ENCODE assay signal across 16 mouse cellular contexts in genomic region chr9:48137507-48137906, GRCm38 (mm10). TPM values are rescaled to one million over a fixed set of nuclear protein-coding genes. Genes with fewer than 3 reads are reported as not detected.
DNase-seq lines count a peak whose midpoint lies in the region; ATAC-seq and TF ChIP-seq lines count a peak whose summit lies in the region.
"Had no signal": no experiment of that assay in that cellular context is flagged by ENCODE, and none has a peak within 500 bp of the region (broad histone marks: within the 10 kb centered on the region; RNA-seq: fewer than 3 reads in every experiment).

No protein-coding gene starts in this region.

- peaks cover 45% of the 10 kb centered on the region for H3K27me3 ChIP-seq in forebrain, embryonic 14.5 days (replicated peaks; ENCODE audit: control insufficient read depth, insufficient read depth, low read length)
- H3K27me3 ChIP-seq in forebrain, embryonic 15.5 days = peaks cover 29% of the 10 kb centered on the region
- no peaks in the 10 kb centered on the region for H3K27me3 ChIP-seq in lung, postnatal 0 days (replicated peaks; ENCODE audit: insufficient read depth, low read length)
- H3K27me3 ChIP-seq in myocyte (ENCODE audit: control insufficient read depth, insufficient read depth, insufficient read length) = no peaks in the 10 kb centered on the region
- H3K27me3 ChIP-seq: liver, embryonic 13.5 days had no signal

- no peaks in the 10 kb centered on the region for H3K9me3 ChIP-seq in forebrain, embryonic 14.5 days (replicated peaks; ENCODE audit: control insufficient read depth, low read length)
- H3K9me3 ChIP-seq in forebrain, embryonic 15.5 days = no peaks in the 10 kb centered on the region
- no peaks in the 10 kb centered on the region for H3K9me3 ChIP-seq in lung, postnatal 0 days (ENCODE audit: low read length)
- H3K9me3 ChIP-seq: forebrain, embryonic 10.5 days; heart, embryonic 10.5 days; hindbrain, embryonic 10.5 days; liver, embryonic 13.5 days had no signal

- DNase-seq in forebrain, embryonic 14.5 days (ENCODE audit: low spot score) = peak; percentile 7
- DNase-seq in lung, postnatal 0 days (ENCODE audit: low spot score) = peak; percentile 74
- DNase-seq in lung, adult 18-20 months = no peak
- peak; percentile 67 for DNase-seq in embryo, embryonic 10.5 days (ENCODE audit: low spot score)
- DNase-seq in frontal cortex, postnatal 10 days (ENCODE audit: low spot score in 2 of 2) = no peak
- no peak for DNase-seq in frontal cortex, postnatal 36 days (ENCODE audit: low spot score in 2 of 2)
- DNase-seq: cerebellum, adult 11 months; kidney, adult 2 months; liver, embryonic 13.5 days; thymus, postnatal 25 days had no signal

- no peak overlapping the region for H3K9ac ChIP-seq in forebrain, embryonic 14.5 days (ENCODE audit: low read length)
- H3K9ac ChIP-seq in forebrain, embryonic 15.5 days (replicated peaks) = no peak overlapping the region
- no peak overlapping the region for H3K9ac ChIP-seq in lung, postnatal 0 days (replicated peaks; ENCODE audit: low read depth)
- H3K9ac ChIP-seq: liver, embryonic 13.5 days had no signal

- no peak overlapping the region for H3K4me2 ChIP-seq in forebrain, embryonic 14.5 days (ENCODE audit: low read length)
- H3K4me2 ChIP-seq in forebrain, embryonic 15.5 days (replicated peaks) = no peak overlapping the region
- no peak overlapping the region for H3K4me2 ChIP-seq in lung, postnatal 0 days (replicated peaks; ENCODE audit: low read depth, low read length)
- H3K4me2 ChIP-seq in myocyte (ENCODE audit: low read depth) = no peak overlapping the region
- H3K4me2 ChIP-seq: liver, embryonic 13.5 days had no signal

- TF ChIP-seq EP300 in lung, postnatal 0 days (IDR thresholded peaks at IDR 0.05) = no peak

- no peak overlapping the region for H3ac ChIP-seq in myocyte (ENCODE audit: control insufficient read depth, insufficient read length)

- TF ChIP-seq POLR2A in myocyte (IDR thresholded peaks at IDR 0.05; ENCODE audit: insufficient read length, low read depth) = no peak

- no peak overlapping the region for H3K4me3 ChIP-seq in forebrain, embryonic 14.5 days (ENCODE audit: low read depth, low read length)
- H3K4me3 ChIP-seq in forebrain, embryonic 15.5 days = no peak overlapping the region
- no peak overlapping the region for H3K4me3 ChIP-seq in lung, postnatal 0 days (ENCODE audit: low read depth, low read length)
- no peak overlapping the region for H3K4me3 ChIP-seq in myocyte
- H3K4me3 ChIP-seq: forebrain, embryonic 10.5 days; heart, embryonic 10.5 days; hindbrain, embryonic 10.5 days; liver, embryonic 13.5 days had no signal

- H3K36me3 ChIP-seq in forebrain, embryonic 14.5 days (ENCODE audit: control insufficient read depth, insufficient read depth, low read length) = no peaks in the 10 kb centered on the region
- no peaks in the 10 kb centered on the region for H3K36me3 ChIP-seq in forebrain, embryonic 15.5 days
- no peaks in the 10 kb centered on the region for H3K36me3 ChIP-seq in lung, postnatal 0 days (ENCODE audit: insufficient read depth, low read length)
- H3K36me3 ChIP-seq in myocyte (ENCODE audit: control insufficient read depth, insufficient read depth) = no peaks in the 10 kb centered on the region
- H3K36me3 ChIP-seq: forebrain, embryonic 10.5 days; heart, embryonic 10.5 days; hindbrain, embryonic 10.5 days; liver, embryonic 13.5 days had no signal

- WGBS in forebrain, embryonic 14.5 days = 48% methylated on average over 3 of the region's 3 CpGs
- 53% methylated on average over 3 of the region's 3 CpGs for WGBS in forebrain, embryonic 15.5 days
- WGBS in lung, postnatal 0 days = 9% methylated on average over 3 of the region's 3 CpGs

- no peak for TF ChIP-seq CTCF in lung, postnatal 0 days (IDR thresholded peaks at IDR 0.05)

- no peak for ATAC-seq in forebrain, embryonic 14.5 days
- ATAC-seq in forebrain, embryonic 15.5 days (replicated peaks) = no peak
- ATAC-seq in lung, postnatal 0 days = no peak
- ATAC-seq: Patski had no signal

- no peak overlapping the region for H3K27ac ChIP-seq in forebrain, embryonic 14.5 days (ENCODE audit: low read depth, low read length)
- H3K27ac ChIP-seq in forebrain, embryonic 15.5 days (replicated peaks) = no peak overlapping the region
- H3K27ac ChIP-seq in lung, postnatal 0 days (ENCODE audit: low read length) = no peak overlapping the region
- H3K27ac ChIP-seq: forebrain, embryonic 10.5 days; heart, embryonic 10.5 days; hindbrain, embryonic 10.5 days; liver, embryonic 13.5 days had no signal

- H3K4me1 ChIP-seq in forebrain, embryonic 14.5 days (ENCODE audit: control insufficient read depth, insufficient read depth, low read length) = 0 out of 2 replicates have a peak, but pooled peaks cover 5% of the 10 kb centered on the region
- H3K4me1 ChIP-seq in forebrain, embryonic 15.5 days = peaks cover 9% of the 10 kb centered on the region
- no peaks in the 10 kb centered on the region for H3K4me1 ChIP-seq in lung, postnatal 0 days (ENCODE audit: insufficient read depth, low read depth, low read length)
- H3K4me1 ChIP-seq: heart, embryonic 10.5 days; liver, embryonic 13.5 days had no signal

- H3K79me2 ChIP-seq in myocyte (ENCODE audit: control insufficient read depth, insufficient read depth) = no peaks in the 10 kb centered on the region

TF ChIP-seq in myocyte, 11 proteins besides CTCF, POLR2A, EP300 and RAD21:
- TF ChIP-seq POLR2AphosphoS2 (IDR thresholded peaks at IDR 0.05; ENCODE audit: insufficient read length, low read depth) = no peak
- TF ChIP-seq MYOG (IDR thresholded peaks at IDR 0.05; ENCODE audit: control insufficient read depth in 1 of 3, insufficient read depth in 1 of 3, insufficient read length in 2 of 3, low read depth in 2 of 3) = no peak
- peak; percentile 43; the same call in 1 of the 2 replicates for TF ChIP-seq CEBPB (IDR thresholded peaks at IDR 0.05; ENCODE audit: insufficient read depth, poor library complexity, severe bottlenecking)
- no peak for TF ChIP-seq E2F4 (IDR thresholded peaks at IDR 0.05; ENCODE audit: insufficient read depth)
- peak; percentile 25 for TF ChIP-seq REST (IDR thresholded peaks at IDR 0.05; ENCODE audit: insufficient read depth, insufficient read length)
- no peak for TF ChIP-seq TCF12 (IDR thresholded peaks at IDR 0.05; ENCODE audit: insufficient read depth, poor library complexity, severe bottlenecking)
TF ChIP-seq in myocyte: peak in this region for 2.

RNA-seq across cellular contexts. Expression of gene Nxpe4, which starts 24.3 kb away (rescaled TPM):
- polyA plus RNA-seq in forebrain, embryonic 14.5 days (2014; fragmentation: Nextera tagmentation; extraction: Ambion mirVana) = 6.1 and 8.4 TPM in 2 replicates
- polyA plus RNA-seq in forebrain, embryonic 15.5 days (2015; fragmentation: Nextera tagmentation; extraction: Ambion mirVana) = 6.0 and 7.1 TPM in 2 replicates
- polyA plus RNA-seq in lung, postnatal 0 days (2015; fragmentation: Nextera tagmentation; extraction: Ambion mirVana) = 8.6 and 9.8 TPM in 2 replicates
- polyA plus RNA-seq in myocyte (2012; fragmentation: generic; extraction: Trizol) = 0.10 TPM

Comparison
In these comparisons a context has a peak if more than half of its experiments do, and no peak if none do; other contexts are left out.
1. DNase-seq: peak in forebrain, embryonic 14.5 days (single experiment), lung, postnatal 0 days (single experiment) and embryo, embryonic 10.5 days (single experiment); none in lung, adult 18-20 months (0 of 2), frontal cortex, postnatal 10 days (0 of 2) and frontal cortex, postnatal 36 days (0 of 2).